Mouse (Mus musculus) G1E-ER4 (cell line): ENCODE data around the gene Olfr170. TPM values are rescaled to one million over a fixed set of nuclear protein-coding genes. Genes with fewer than 3 reads are reported as not detected.
"Not testable (repeated sequence)": the region's sequence is repeated elsewhere in the genome, so short reads cannot be mapped to it uniquely, and the experiment has no call there.

Experiments
- GATA1 ChIP-seq: IDR thresholded peaks from one replicate; pipeline ENCODE4 v1.8.0; 2012; ENCODE audit warnings: low read length, inconsistent platforms
- polyA plus RNA-seq: library from polyadenylated mRNA; stranded (reverse); fragments of >175 nt; gene quantifications from 2 replicates; pipeline ENCODE4 v1.2.3, GENCODE M21; 2012

The Olfr170 gene
- polyA plus RNA-seq: not detected in 2 replicates

DNA sequence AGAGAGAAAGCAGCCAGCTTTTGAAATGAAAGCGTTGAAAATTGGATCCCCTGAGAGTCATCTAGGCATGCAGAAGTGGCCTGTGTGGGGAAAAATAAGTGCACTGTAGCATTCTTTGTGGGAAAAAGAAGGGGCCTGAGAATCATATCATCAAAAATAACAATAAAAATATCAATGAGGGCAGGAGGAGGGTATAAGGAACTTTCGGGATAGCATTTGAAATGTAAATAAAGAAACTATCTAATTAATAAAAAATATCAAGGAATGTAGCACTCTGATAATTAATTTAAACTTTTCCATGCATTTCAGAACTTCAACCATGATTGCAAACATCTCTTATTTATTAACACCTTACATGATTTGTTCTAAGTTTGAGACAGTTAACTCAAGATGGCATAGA lies at the start of gene Olfr170:
Gene Olfr170, minus strand, starts transcription at position 101 of the 400 bp plus-strand sequence.
- not testable (repeated sequence) for TF ChIP-seq GATA1

DNA sequence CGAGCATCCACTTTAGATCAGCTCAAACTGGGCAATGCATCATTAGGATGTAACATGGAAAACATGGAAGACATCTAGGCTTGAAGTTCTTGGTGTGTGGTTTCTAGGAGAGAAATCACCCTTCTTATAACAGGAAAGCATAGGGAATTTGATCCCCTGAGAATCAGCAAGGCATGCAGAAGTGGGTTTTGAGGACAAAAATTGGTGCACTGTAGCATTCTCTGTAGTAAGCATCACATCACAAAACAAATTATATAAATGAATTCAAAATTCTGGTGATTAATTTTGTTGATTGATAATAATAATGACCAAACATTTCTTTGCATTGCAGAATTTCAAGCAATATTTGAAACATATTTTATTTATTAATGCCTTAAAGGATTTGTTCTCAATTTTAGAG lies 18.1 kb upstream of the Olfr170 start, which contains the start of gene Olfr171:
Gene Olfr171, minus strand, starts transcription at position 101 of the 400 bp plus-strand sequence.
- TF ChIP-seq GATA1: no peak

DNA sequence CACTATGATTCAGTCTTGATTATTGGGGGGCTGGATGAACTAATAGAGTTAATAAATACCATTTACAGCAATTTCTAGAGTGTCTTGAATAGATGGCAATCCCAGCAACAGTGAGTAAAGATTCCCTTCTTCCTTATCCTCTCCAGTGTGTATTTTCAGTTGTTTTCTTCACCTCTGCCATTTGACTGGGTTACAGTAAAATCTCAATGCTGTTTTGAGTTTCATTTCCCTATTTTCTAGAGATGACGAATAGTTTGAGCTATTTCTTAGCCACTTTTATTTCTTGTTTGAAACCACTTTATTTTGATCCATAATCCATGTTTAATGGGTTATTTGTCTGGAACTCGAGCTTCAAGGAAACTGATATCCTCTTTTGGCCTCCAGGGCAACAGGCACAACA lies 8.5 kb downstream of the Olfr170 start:
- TF ChIP-seq GATA1: no peak

DNA sequence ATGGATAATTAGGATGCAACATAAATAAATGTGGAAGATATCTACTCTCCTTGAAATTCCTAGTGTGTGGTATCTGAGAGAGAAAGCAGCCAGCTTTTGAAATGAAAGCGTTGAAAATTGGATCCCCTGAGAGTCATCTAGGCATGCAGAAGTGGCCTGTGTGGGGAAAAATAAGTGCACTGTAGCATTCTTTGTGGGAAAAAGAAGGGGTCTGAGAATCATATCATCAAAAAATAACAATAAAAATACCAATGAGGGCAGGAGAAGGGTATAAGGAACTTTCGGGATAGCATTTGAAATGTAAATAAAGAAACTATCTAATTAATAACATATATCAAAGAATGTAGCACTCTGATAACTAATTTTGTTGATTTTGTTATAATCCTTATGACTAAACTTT lies 40.0 kb downstream of the Olfr170 start, which contains the start of gene Olfr169:
Gene Olfr169, minus strand, starts transcription at position 101 of the 400 bp plus-strand sequence.
- not testable (repeated sequence) for TF ChIP-seq GATA1

Other genes with a start within 250 kb of the Olfr170 start
- gene Olfr165, start 188.7 kb downstream of the Olfr170 start, polyA plus RNA-seq: not detected in 2 replicates
- gene Olfr166, start 128.2 kb downstream of the Olfr170 start, polyA plus RNA-seq: not detected in 2 replicates
- not detected in 2 replicates for gene Olfr167, start 89.6 kb downstream of the Olfr170 start, polyA plus RNA-seq
- gene Olfr168, start 76.3 kb downstream of the Olfr170 start, polyA plus RNA-seq: not detected in 2 replicates
- not detected in 2 replicates for gene Olfr169, start 40.1 kb downstream of the Olfr170 start, polyA plus RNA-seq
- gene Olfr171, start 18.0 kb upstream of the Olfr170 start, polyA plus RNA-seq: not detected in 2 replicates
- not detected in 2 replicates for gene Lamp3, start 94.5 kb upstream of the Olfr170 start, polyA plus RNA-seq
- not detected in 2 replicates for gene B3gnt5, start 148.3 kb upstream of the Olfr170 start, polyA plus RNA-seq